Mouse (Mus musculus) lung, postnatal 36 days (tissue): ENCODE measurements around the gene Sh3d21.

Source experiments
- DNase-seq: peaks from one replicate; pipeline ENCODE4 v3.0.0; 2022; ENCODE audit warnings: mixed read lengths

The Sh3d21 gene

DNA sequence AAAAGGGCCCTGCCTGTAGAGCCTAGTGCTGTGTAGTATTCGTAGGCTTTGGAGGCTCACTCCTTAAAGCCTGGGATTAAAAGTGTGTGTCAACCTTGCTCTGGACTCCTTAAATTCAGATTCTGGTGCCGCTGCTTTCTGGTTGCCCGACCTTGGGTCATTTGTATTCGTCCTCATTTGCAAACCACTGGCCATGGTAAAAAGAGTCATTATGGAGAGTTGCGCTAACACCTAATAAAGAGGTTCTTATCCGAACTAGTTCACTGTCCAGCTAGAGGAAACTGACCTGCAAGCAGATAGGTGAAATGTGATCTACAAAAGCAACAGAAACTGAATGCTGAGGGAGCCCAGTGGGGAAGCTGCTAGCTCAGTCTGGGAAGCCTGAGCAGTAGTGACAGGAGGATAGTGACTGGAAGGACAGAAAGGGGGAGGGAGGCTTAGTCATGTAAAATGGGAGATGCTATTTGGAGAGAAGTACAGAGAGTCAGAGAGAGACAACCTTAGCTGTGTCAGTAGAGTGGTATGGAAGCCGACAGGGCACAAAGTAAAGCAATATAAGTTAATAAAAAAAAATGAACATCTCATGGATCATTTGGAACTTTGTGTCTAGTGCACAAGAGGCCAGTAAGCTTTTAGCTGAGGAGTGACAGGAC lies 58.0 kb downstream of the Sh3d21 start:
- DNase-seq, result no peak

DNA sequence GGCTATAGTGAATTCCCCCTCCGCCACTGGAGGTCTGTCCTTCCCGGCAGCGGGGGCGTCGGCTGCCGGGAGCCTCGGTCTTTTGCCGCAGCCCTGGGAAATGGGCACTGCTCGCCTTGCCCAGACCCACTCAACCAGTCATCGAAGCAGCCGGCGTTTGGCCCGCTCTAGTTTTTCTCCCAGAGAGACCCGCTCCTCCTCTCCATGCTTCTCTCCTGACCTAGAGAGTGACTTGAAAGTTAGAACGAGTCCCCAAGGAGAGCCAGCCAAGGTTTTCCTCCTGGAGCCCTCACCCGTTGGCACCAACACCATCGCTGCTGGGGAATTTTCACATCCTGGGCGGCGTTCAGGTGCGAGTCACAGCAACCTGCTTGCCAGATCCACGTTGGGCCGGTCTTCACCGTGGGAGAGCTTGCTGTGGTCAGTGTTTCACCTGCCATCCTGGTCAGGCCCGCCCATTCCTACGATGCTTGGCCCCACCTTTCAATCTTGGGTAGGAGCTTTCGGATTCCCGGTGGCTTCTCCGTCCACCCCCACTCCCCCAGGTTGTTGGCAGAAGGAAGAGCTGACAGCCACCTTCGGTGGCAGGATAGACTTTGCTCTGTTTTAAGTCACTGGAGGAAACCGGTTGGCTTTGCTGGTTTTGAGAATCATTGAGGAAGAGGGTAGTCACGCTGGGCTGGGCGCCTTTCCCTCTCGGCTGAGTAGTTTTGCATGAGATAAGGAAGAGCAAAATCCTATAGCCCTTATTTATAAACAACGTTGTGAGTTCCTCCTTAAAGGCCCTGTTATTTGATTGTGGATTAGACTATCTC lies 58.8 kb downstream of the Sh3d21 start:
- peak; percentile 56 for DNase-seq

DNA sequence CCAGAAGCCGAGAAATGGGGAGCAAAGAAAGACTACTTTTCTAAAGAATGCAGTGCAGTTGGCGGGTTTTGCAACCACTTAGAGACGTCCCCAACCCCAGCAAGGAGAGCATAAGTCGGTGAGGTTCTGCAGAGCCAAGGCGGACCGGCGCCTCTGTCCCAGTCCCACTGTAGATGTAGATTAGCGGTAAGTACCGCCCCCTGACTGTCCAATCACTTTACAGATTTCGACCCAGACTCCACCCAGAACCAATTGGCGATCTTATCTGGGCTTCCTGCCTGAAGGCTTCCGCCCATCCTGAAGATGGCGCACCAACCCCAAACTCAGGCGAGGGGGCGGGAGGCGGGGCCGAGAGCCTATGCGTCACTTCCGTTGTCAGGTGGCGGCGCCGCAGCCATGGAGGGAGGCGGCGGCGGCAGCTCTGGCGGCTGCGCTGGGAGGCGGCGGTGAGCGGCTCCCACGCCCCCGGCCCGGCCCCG lies 59.7 kb downstream of the Sh3d21 start, which contains the start of gene Stk40:
TSS of gene Stk40 (plus strand) at position 368 of the 479 bp plus-strand sequence.
- DNase-seq, result peak; percentile 98

DNA sequence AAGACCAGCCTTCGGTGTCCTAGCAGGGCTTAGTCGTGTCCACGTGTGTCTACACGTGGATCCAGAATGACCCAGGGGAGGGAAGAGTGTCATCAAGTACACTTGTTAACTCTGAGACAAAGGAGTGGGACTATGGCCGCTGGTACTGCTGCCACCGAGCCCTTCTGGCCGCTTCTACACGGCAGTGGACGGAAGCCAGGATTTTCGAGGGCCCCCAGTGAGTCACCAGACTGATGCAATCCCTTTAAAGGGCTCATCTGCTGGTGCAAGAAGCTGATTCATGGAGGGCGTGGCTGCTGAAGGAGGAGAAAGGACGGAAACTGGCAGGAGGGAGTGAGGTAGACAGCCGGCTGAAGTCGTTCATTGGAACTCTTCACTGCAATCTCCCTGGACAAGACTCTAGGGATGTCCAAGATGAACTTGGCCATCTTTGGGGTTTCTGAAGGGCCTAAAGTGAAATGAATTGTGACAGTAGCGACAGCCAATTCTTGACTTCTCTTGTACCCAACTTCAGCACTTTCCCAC lies 60.2 kb downstream of the Sh3d21 start:
- peak; percentile 98 for DNase-seq

DNA sequence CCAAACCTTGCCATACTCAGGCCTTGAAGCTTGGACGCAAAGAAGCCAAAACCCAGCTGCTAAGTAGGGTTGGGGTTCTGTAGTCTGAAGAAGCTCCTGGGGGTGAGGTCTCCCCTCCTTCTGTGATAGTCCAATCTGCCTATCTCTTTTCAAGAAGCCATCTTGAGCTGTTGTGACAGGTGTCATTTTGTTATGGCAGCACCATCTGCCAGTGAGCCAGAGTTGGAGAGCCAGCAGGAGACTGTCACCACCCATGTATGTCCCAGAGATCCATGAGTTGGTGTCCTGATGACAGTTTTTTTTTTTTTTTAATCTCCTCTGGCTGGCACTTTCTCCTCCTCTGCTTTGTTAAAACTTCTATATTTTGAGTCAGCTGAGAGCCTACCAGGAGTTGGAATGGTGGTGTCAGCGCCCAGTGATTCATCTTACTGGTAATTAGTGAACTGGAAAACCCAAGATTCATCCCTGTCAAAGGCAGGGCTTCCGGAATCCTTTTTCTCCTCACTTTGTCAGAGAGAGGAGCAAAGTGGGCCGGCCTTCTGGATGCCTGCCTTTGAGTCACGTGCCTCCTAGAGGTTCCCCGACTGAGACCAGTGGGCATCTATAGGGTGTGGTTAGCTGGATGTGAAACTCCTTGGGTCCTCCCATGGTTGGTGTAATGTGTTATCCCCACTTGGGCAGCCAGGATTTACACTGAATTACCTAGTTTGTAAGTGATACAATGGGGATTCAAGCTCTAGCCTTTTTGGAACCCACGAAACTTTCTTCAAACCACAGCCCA lies 61.0 kb downstream of the Sh3d21 start:
- DNase-seq, result peak; percentile 74

DNA sequence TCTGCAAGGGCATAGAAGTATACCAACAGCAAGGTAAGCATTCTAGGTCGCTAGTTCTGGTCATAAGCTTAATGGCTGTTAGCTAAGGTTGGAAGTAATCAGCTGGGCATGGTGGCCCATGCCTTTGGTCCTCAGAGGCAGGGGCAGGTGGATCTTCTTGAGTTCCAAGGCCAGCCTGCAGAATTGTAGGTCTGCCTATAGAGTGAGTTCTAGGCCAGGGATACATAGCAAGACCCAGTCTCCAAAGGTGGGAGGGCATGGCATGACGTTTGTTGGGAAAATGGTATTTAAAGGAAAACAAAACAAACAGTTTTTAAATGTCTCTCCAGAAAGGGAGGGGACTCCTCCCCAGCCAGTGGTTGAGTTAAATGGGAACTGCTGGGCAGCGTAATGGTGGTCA lies 62.5 kb downstream of the Sh3d21 start:
- DNase-seq, result no peak
